Mouse (Mus musculus) left cerebral cortex, adult 8-10 months (tissue): Measurements from ENCODE around the gene Arhgef10l. TPM values are rescaled to one million over a fixed set of nuclear protein-coding genes. Genes with fewer than 3 reads are reported as not detected.

Experiments
- DNase-seq, 2 experiments: peaks; one replicate each; pipeline ENCODE4 v3.0.0; 2022; ENCODE audit warnings: low spot score in 2 of 2
- microRNA-seq, 2 experiments: library from miRNA; unstranded; fragments of <30 nt; microRNA quantifications; one replicate each; pipeline ENCODE4 v1.2.0; 2022
- total RNA-seq, 4 experiments: library from RNA; stranded (reverse); gene quantifications; 2 replicates each; pipeline ENCODE4 v1.2.4; 2022

The Arhgef10l gene
- total RNA-seq, 4 experiments from 2014 or later = 68.0 to 98.1 (median 77.8) TPM

GRCm38 (mm10) chr4:140467254-140467791 is 198.5 kb downstream of the Arhgef10l start:
- DNase-seq = no peak

Small RNA genes within 50 kb of the gene (microRNA-seq; reads per million reads assigned to microRNA genes)
- gene Gm23045 = 0 reads per million in 2 experiments

Other genes with a start within 250 kb of the Arhgef10l start
- 10 to 100 TPM; 82.4 to 85.0 (median 84.4) TPM for gene Rcc2, start 34.5 kb upstream of the Arhgef10l start, total RNA-seq
- gene Padi6, start 76.6 kb upstream of the Arhgef10l start, total RNA-seq = under 1 TPM in 3 of 4 experiments, not detected in 1; 0.18 to 0.80 (median 0.20) TPM
- gene Padi4, start 108.2 kb upstream of the Arhgef10l start, total RNA-seq = 1 to 10 TPM in 1 of 4 experiments, not detected in 3; 1.6 TPM
- not detected for gene Padi3, start 144.6 kb upstream of the Arhgef10l start, total RNA-seq
- under 1 TPM in 2 of 4 experiments, not detected in 2; 0.11 to 0.16 TPM for gene Padi1, start 179.8 kb upstream of the Arhgef10l start, total RNA-seq
- gene Padi2, start 240.3 kb upstream of the Arhgef10l start, total RNA-seq = 10 to 100 TPM; 18.8 to 23.9 (median 23.5) TPM